Mouse (Mus musculus) erythroid progenitor cell, adult 5-6 weeks (primary cell): ENCODE data around the gene Sac3d1. TPM values are rescaled to one million over a fixed set of nuclear protein-coding genes. Genes with fewer than 3 reads are reported as not detected.

Experiments used
- ATAC-seq: replicated peaks from 2 replicates; pipeline ENCODE4 v1.8.0; 2016; ENCODE audit warnings: moderate number of reproducible peaks, mild to moderate bottlenecking, moderate TSS enrichment, inconsistent platforms; ENCODE audit not compliant: poor library complexity, low FRiP score, severe bottlenecking
- total RNA-seq, 2 experiments: library from RNA; stranded (forward) in 1 of 2; stranded (reverse) in 1 of 2; fragments of 150-400 nt in 1 of 2; fragments of 186-747, 209-891 nt in 1 of 2; gene quantifications; 2 replicates each; pipeline versions ENCODE4 v1.2.3 to v1.2.4; 2015 to 2017; ENCODE audit warnings: low replicate concordance in 2 of 2

The Sac3d1 gene
- total RNA-seq, 2 experiments from 2014 or later = 4.6 to 5.9 TPM

DNA sequence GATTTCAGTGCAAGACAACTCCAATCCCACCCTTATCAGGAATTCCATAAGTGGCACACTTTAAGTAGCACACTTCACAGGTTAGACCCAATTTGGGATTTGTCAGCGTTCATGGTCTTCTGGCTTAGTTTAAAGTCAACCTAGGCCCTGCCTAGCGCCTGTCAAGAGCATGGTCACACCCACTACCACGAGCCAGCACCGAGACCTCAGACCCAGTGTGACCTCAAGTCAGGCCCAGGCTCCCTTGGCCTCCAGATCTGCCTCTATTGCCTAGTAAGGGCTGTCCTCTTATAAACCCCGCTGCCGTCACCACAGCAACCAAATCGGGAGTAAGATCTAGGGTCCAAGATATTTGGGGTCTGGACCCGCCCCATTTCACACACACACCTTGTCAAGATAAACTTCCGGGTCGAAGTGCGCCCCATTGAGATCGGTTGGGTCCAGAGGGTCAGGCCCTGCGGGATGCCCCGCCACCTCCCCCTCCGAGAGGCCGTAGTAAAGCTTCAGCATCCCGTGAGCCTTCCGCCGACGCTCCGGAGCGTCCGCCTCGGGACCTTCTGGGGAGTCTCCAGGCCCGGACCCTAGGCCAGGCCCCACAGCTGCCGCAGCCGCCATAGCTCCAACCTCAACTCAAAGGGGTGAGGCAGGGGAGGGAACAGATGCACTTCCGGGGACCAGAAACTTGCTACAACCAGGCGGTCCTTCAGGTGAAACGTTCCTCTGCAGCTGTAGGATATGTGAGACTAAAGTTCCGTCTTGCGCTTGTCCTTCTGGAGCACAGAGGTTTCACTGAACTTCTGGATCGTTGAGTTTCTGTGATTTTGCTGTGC lies 41.7 kb downstream of the Sac3d1 start, which contains the start of gene Vps51:
Gene Vps51, minus strand, starts transcription at position 668 of the 830 bp plus-strand sequence.
- ATAC-seq = peak; percentile 96

DNA sequence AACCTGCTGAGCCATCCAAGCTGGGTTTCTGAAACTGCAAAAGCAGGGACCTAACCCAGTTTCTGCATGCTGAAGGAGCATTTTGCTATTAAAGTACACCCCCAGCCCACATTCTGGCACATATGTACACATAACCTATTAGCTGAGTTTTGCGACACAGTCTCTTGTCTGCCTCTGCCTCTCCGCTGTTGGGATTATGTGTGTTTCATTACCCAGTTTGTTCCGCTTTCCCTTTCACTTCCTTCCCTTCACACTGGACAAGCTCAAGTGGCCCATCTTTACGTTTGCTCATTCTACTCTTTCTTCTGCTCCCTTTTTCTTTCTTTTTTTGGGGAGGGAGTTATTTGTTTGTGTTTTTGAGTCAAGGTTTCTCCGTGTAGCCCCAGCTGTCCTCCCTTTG lies 44.6 kb downstream of the Sac3d1 start:
- ATAC-seq = no peak

GRCm38 (mm10) chr19:6071261-6071660 lies 47.2 kb downstream of the Sac3d1 start:
- ATAC-seq = no peak

DNA sequence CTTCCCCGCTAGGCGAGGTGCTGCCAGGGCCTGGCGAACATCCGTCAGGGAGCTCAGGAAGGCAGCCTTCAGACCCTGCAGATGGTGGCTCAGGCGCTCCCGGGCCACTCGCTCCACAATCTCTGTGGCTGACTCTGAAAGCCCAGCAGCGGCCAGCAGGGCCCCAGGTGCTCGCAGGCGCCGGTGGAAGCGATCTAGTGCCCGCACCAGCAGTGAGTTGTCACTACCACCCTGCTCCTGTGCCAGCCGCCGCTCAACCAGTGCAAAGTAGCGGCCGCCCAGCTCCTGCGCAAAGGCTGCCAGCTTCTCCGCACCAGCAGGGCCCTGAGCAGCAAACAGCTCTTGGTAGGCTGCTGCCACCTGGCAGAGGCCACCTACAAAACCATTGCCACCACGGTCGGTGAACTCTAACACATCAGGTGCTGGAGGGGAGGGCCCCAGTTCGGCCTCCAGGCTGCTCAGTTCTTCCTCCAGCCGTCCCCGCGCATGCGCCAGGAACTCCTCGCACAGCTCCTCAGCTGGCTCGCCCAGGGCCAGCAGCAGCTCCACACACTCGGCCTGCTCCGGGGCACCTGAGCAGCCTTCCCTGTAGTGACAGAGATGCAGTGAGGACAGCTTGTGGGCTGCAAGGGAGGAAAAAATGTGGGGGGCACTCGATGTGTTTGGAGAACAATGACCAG lies 47.7 kb downstream of the Sac3d1 start:
- no peak for ATAC-seq

- ATAC-seq = no peak
Observed at GRCm38 (mm10) chr19:6069851-6070250, 48.6 kb downstream of the Sac3d1 start.

DNA sequence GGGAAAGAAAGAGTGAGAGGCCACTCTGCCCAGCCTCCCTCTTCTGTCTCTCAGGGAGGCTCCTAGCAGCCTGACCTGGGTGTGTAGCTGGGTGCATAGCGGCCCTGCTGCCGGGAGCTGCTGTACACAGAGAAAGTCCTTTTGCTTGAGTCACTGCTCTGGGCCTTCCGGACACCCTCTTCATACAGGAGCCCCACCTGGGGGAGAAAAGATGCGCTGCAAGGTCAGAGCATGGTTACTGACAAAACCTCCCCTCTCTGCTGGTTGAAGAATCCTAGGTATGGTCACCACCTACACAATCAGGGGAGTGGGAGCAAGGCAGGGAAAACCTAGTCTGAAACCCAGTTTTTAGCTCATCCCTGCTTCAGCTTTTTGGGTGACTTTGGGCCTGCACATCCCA lies 49.5 kb downstream of the Sac3d1 start:
- ATAC-seq = no peak

DNA sequence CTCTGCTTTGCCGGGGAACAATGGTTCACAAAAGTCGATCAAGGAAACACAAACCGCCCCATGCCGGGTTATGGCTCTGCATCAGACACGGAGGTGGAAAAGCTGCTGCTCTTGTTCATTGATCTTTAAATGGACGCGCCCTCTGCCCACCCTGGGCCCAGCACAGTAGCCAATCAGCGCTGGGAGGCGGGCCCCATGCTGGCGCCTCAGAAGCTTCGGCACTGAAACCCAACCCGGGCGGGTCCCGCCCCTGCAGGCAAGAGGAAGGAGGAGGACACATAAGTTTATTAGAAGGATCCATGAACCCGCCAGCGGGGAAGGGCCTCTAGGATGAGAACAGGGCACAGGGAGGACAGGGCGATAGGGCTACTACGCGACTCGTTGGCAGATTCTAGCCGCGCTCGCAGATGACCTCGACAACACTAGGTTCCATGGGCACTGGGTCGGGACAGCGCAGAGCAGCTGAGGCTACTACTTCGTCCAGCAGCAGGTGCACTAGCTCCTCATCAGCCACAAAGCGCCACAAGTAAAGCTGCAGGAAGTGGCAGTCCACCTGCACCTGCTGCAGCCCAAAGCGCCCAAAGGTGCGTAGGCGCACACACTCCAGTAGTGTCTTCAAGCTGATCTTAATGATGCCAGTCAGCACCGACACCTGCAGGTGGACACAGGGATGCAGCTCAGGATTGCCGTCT lies 50.6 kb downstream of the Sac3d1 start, which contains the start of gene Tm7sf2:
Gene Tm7sf2, minus strand, starts transcription at position 650 of the 692 bp plus-strand sequence.
- ATAC-seq = peak; percentile 93

DNA sequence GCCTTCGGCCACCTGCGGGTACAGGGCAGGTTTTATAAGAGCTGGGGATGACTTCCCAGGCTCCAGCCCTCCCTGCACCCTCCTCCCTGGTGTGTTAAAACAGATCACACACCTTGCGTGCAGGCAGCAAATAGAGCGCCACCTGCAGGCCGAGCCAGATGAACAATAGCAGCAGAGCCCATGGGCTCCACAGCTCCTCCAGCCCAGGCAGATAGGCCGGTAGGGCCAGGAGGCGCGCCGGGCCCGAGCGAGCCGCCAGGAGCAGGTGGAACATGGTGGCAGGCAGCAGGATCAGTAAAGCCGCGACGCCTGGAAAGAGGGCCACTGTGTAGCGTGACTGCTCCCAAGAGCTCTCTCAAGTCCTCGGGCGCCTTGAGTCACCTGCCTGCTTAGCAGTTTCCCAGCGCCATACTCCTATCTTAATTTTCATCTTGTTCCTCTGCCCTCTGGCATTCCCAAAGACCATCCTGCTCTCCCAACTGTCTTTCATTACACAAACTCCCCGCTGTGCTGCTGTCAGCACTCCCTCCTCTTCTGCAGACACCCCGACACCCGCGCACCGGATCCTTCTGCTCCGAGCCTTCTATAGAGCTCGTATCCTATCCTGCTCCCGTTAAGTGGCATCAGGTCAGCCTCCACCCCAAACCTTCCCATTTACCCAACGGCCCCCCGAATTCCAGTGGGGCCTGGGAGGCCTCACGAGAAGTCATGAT lies 51.3 kb downstream of the Sac3d1 start:
- ATAC-seq = peak; percentile 84

DNA sequence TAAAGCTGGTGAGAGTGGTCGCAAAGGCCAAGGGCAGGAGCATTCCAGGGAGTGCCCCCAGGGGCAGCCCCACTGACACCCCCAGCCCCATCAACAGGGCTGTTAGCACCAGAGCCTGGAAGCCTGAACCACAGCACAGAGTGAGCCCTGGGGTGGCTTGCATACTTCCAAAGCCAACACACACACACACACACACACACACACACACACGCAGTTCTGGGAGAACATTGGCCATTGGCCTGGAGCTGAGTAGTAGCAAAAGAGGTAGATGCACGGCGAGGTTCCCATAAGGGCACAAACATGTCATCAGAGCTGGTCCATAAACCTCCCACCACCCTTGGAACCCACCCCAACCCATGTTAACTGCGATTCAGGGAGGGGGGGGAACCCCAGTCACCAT lies 51.9 kb downstream of the Sac3d1 start:
- no peak for ATAC-seq

Other genes with a start within 250 kb of the Sac3d1 start
Only the 30 nearest of the 32 such genes appear.
- gene Slc25a45, start 240.8 kb downstream of the Sac3d1 start, total RNA-seq (2015; ENCODE audit: low replicate concordance) = 2.9 and 8.8 TPM in 2 replicates
- gene Slc25a45, start 240.8 kb downstream of the Sac3d1 start, total RNA-seq (2017; ENCODE audit: low replicate concordance) = 7.2 and 7.8 TPM in 2 replicates
- 3.8 and 4.7 TPM in 2 replicates for gene Tigd3, start 224.5 kb downstream of the Sac3d1 start, total RNA-seq (2015; ENCODE audit: low replicate concordance)
- gene Tigd3, start 224.5 kb downstream of the Sac3d1 start, total RNA-seq (2017; ENCODE audit: low replicate concordance) = 8.2 and 9.4 TPM in 2 replicates
- 25.9 and 71.7 TPM in 2 replicates for gene Dpf2, start 205.6 kb downstream of the Sac3d1 start, total RNA-seq (2015; ENCODE audit: low replicate concordance)
- 43.9 and 168 TPM in 2 replicates for gene Dpf2, start 205.6 kb downstream of the Sac3d1 start, total RNA-seq (2017; ENCODE audit: low replicate concordance)
- 0.72 TPM in 1 of 2 replicates, not detected in the other for gene Cdc42ep2, start 193.8 kb downstream of the Sac3d1 start, total RNA-seq (2015; ENCODE audit: low replicate concordance)
- not detected in 2 replicates for gene Cdc42ep2, start 193.8 kb downstream of the Sac3d1 start, total RNA-seq (2017; ENCODE audit: low replicate concordance)
- 64.9 and 72.5 TPM in 2 replicates for gene Pola2, start 154.4 kb downstream of the Sac3d1 start, total RNA-seq (2015; ENCODE audit: low replicate concordance)
- gene Pola2, start 154.4 kb downstream of the Sac3d1 start, total RNA-seq (2017; ENCODE audit: low replicate concordance) = 55.1 and 71.9 TPM in 2 replicates
- not detected in 2 replicates for gene Slc22a20, start 132.5 kb downstream of the Sac3d1 start, total RNA-seq (2015; ENCODE audit: low replicate concordance)
- gene Slc22a20, start 132.5 kb downstream of the Sac3d1 start, total RNA-seq (2017; ENCODE audit: low replicate concordance) = not detected in 2 replicates
- 38.1 and 49.7 TPM in 2 replicates for gene Capn1, start 102.8 kb downstream of the Sac3d1 start, total RNA-seq (2015; ENCODE audit: low replicate concordance)
- 63.8 and 64.3 TPM in 2 replicates for gene Capn1, start 102.8 kb downstream of the Sac3d1 start, total RNA-seq (2017; ENCODE audit: low replicate concordance)
- gene Syvn1, start 72.1 kb downstream of the Sac3d1 start, total RNA-seq (2015; ENCODE audit: low replicate concordance) = 29.3 and 45.8 TPM in 2 replicates
- 16.8 and 20.8 TPM in 2 replicates for gene Syvn1, start 72.1 kb downstream of the Sac3d1 start, total RNA-seq (2017; ENCODE audit: low replicate concordance)
- 27.2 and 31.4 TPM in 2 replicates for gene Mrpl49, start 60.9 kb downstream of the Sac3d1 start, total RNA-seq (2015; ENCODE audit: low replicate concordance)
- 13.0 and 40.8 TPM in 2 replicates for gene Mrpl49, start 60.9 kb downstream of the Sac3d1 start, total RNA-seq (2017; ENCODE audit: low replicate concordance)
- gene Fau, start 60.8 kb downstream of the Sac3d1 start, total RNA-seq (2015; ENCODE audit: low replicate concordance) = 666 and 864 TPM in 2 replicates
- gene Fau, start 60.8 kb downstream of the Sac3d1 start, total RNA-seq (2017; ENCODE audit: low replicate concordance) = 450 and 703 TPM in 2 replicates
- gene Znhit2, start 57.5 kb downstream of the Sac3d1 start, total RNA-seq (2015; ENCODE audit: low replicate concordance) = 5.9 and 7.2 TPM in 2 replicates
- 3.0 and 5.7 TPM in 2 replicates for gene Znhit2, start 57.5 kb downstream of the Sac3d1 start, total RNA-seq (2017; ENCODE audit: low replicate concordance)
- gene Tm7sf2, start 50.3 kb downstream of the Sac3d1 start, total RNA-seq (2015; ENCODE audit: low replicate concordance) = 14.1 TPM in 1 of 2 replicates, not detected in the other
- 1.9 TPM in 1 of 2 replicates, not detected in the other for gene Tm7sf2, start 50.3 kb downstream of the Sac3d1 start, total RNA-seq (2017; ENCODE audit: low replicate concordance)
- gene Vps51, start 41.4 kb downstream of the Sac3d1 start, total RNA-seq (2015; ENCODE audit: low replicate concordance) = 17.3 and 30.2 TPM in 2 replicates
- 10.5 and 10.9 TPM in 2 replicates for gene Vps51, start 41.4 kb downstream of the Sac3d1 start, total RNA-seq (2017; ENCODE audit: low replicate concordance)
- gene Tmem262, start 38.6 kb downstream of the Sac3d1 start, total RNA-seq (2015; ENCODE audit: low replicate concordance) = not detected in 2 replicates
- not detected in 2 replicates for gene Tmem262, start 38.6 kb downstream of the Sac3d1 start, total RNA-seq (2017; ENCODE audit: low replicate concordance)
- not detected in 2 replicates for gene Gm28374, start 36.4 kb downstream of the Sac3d1 start, total RNA-seq (2015; ENCODE audit: low replicate concordance)
- gene Gm28374, start 36.4 kb downstream of the Sac3d1 start, total RNA-seq (2017; ENCODE audit: low replicate concordance) = not detected in 2 replicates
- gene Zfpl1, start 33.7 kb downstream of the Sac3d1 start, total RNA-seq (2015; ENCODE audit: low replicate concordance) = 6.3 and 6.5 TPM in 2 replicates
- 20.0 and 23.5 TPM in 2 replicates for gene Zfpl1, start 33.7 kb downstream of the Sac3d1 start, total RNA-seq (2017; ENCODE audit: low replicate concordance)
- 70.3 and 72.1 TPM in 2 replicates for gene Cdca5, start 33.7 kb downstream of the Sac3d1 start, total RNA-seq (2015; ENCODE audit: low replicate concordance)
- 56.7 and 64.8 TPM in 2 replicates for gene Cdca5, start 33.7 kb downstream of the Sac3d1 start, total RNA-seq (2017; ENCODE audit: low replicate concordance)
- gene AC131692.1, start 24.2 kb downstream of the Sac3d1 start, total RNA-seq (2015; ENCODE audit: low replicate concordance) = 21.4 TPM in 1 of 2 replicates, not detected in the other
- gene AC131692.1, start 24.2 kb downstream of the Sac3d1 start, total RNA-seq (2017; ENCODE audit: low replicate concordance) = 12.1 and 29.4 TPM in 2 replicates
- 14.7 and 15.9 TPM in 2 replicates for gene Naaladl1, start 12.9 kb downstream of the Sac3d1 start, total RNA-seq (2015; ENCODE audit: low replicate concordance)
- gene Naaladl1, start 12.9 kb downstream of the Sac3d1 start, total RNA-seq (2017; ENCODE audit: low replicate concordance) = 6.4 and 9.8 TPM in 2 replicates
- gene Snx15, start 9.7 kb upstream of the Sac3d1 start, total RNA-seq (2015; ENCODE audit: low replicate concordance) = 52.8 and 61.6 TPM in 2 replicates
- gene Snx15, start 9.7 kb upstream of the Sac3d1 start, total RNA-seq (2017; ENCODE audit: low replicate concordance) = 23.8 and 39.4 TPM in 2 replicates
- gene Batf2, start 22.3 kb upstream of the Sac3d1 start, total RNA-seq (2015; ENCODE audit: low replicate concordance) = 2.5 and 7.1 TPM in 2 replicates
- gene Batf2, start 22.3 kb upstream of the Sac3d1 start, total RNA-seq (2017; ENCODE audit: low replicate concordance) = 1.7 TPM in 1 of 2 replicates, not detected in the other
- gene Arl2, start 22.9 kb upstream of the Sac3d1 start, total RNA-seq (2015; ENCODE audit: low replicate concordance) = 17.2 and 19.8 TPM in 2 replicates
- 9.4 and 17.3 TPM in 2 replicates for gene Arl2, start 22.9 kb upstream of the Sac3d1 start, total RNA-seq (2017; ENCODE audit: low replicate concordance)
- gene Majin, start 65.7 kb upstream of the Sac3d1 start, total RNA-seq (2015; ENCODE audit: low replicate concordance) = not detected in 2 replicates
- gene Majin, start 65.7 kb upstream of the Sac3d1 start, total RNA-seq (2017; ENCODE audit: low replicate concordance) = not detected in 2 replicates
- gene Gpha2, start 107.7 kb upstream of the Sac3d1 start, total RNA-seq (2015; ENCODE audit: low replicate concordance) = not detected in 2 replicates
- not detected in 2 replicates for gene Gpha2, start 107.7 kb upstream of the Sac3d1 start, total RNA-seq (2017; ENCODE audit: low replicate concordance)
- 52.6 and 79.6 TPM in 2 replicates for gene Ppp2r5b, start 117.2 kb upstream of the Sac3d1 start, total RNA-seq (2015; ENCODE audit: low replicate concordance)
- 117 and 224 TPM in 2 replicates for gene Ppp2r5b, start 117.2 kb upstream of the Sac3d1 start, total RNA-seq (2017; ENCODE audit: low replicate concordance)
- gene Atg2a, start 123.0 kb upstream of the Sac3d1 start, total RNA-seq (2015; ENCODE audit: low replicate concordance) = 13.8 and 18.0 TPM in 2 replicates
- 18.4 and 18.6 TPM in 2 replicates for gene Atg2a, start 123.0 kb upstream of the Sac3d1 start, total RNA-seq (2017; ENCODE audit: low replicate concordance)
- gene Ehd1, start 158.1 kb upstream of the Sac3d1 start, total RNA-seq (2015; ENCODE audit: low replicate concordance) = 20.1 and 23.4 TPM in 2 replicates
- gene Ehd1, start 158.1 kb upstream of the Sac3d1 start, total RNA-seq (2017; ENCODE audit: low replicate concordance) = 17.5 and 30.7 TPM in 2 replicates
- 0.36 TPM in 1 of 2 replicates, not detected in the other for gene Cdc42bpg, start 187.8 kb upstream of the Sac3d1 start, total RNA-seq (2015; ENCODE audit: low replicate concordance)
- gene Cdc42bpg, start 187.8 kb upstream of the Sac3d1 start, total RNA-seq (2017; ENCODE audit: low replicate concordance) = 1.4 and 1.5 TPM in 2 replicates
- 5.4 and 23.9 TPM in 2 replicates for gene Men1, start 216.3 kb upstream of the Sac3d1 start, total RNA-seq (2015; ENCODE audit: low replicate concordance)
- 10.0 and 17.1 TPM in 2 replicates for gene Men1, start 216.3 kb upstream of the Sac3d1 start, total RNA-seq (2017; ENCODE audit: low replicate concordance)
- gene Map4k2, start 222.5 kb upstream of the Sac3d1 start, total RNA-seq (2015; ENCODE audit: low replicate concordance) = 14.7 and 19.8 TPM in 2 replicates
- gene Map4k2, start 222.5 kb upstream of the Sac3d1 start, total RNA-seq (2017; ENCODE audit: low replicate concordance) = 19.4 and 37.7 TPM in 2 replicates